Mouse (Mus musculus): ENCODE data around the gene Dffa. TPM values are rescaled to one million over a fixed set of nuclear protein-coding genes. Genes with fewer than 3 reads are reported as not detected.
"Not testable (repeated sequence)": the region's sequence is repeated elsewhere in the genome, so short reads cannot be mapped to it uniquely, and the experiment has no call there.

Dffa gene
- total and polyA plus RNA-seq, 3 experiments = 23.4 to 44.8 (median 26.8) TPM

DNA sequence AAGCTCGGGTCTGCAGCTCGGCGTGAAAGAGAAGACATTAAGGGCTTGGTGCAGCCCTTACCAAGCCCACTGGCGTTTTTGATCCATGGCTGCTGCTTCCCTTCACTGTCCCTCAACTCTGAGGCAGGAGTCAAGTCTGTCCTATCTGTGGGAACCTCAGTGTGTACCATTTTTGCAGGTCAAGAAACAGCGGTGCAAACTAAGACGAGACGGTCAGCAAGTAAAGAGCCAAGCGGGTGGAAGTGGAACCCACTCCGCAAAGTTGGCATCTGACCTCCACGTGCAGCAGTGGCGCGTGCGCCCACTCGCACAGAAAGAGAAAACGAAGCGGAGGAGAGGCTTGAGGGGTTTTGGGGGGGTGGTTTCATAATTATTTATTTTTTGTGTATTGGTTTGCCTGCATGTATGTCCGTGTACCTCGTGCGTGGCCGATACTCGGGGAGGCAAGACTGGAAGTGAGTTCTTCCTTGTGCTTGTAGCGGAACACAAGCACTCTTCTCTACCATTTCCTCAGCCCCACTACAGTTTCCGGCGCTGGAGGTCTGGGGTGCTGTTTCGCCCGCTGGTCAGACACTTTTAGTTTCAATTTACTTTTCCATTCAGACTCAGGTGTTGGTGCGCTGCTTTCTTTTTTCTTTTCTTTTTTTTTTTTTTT, 63.1 kb downstream of the Dffa start (continued):
- TF ChIP-seq MAX (IDR thresholded peaks at IDR 0.05; ENCODE audit: low read length) = peak; percentile 94

DNA sequence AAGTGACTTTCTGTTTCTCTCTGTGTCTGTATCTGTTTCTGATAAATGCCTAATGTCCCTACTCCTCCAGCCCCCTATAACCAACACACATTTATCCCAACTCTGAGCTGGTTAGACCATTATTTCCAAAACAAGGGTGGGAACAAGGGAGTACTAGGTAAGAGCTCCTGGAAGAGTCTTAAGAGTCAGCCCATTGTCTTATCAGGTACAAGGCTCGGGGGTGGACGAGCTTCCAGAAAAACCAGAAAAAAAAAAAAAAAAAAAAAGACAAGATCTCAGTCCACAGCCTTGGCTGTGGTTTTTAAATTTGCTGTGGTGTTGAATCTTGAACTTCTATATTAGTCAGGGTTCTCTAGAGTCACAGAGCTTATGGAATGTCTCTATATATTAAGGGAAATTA, 64.1 kb downstream of the Dffa start:
- Histone ChIP-seq H3K27ac (ENCODE audit: insufficient read depth, low read depth) (no peak overlapping the region), H3K27me3 (replicated peaks) (no peaks in the 10 kb centered on the region), H3K4me1 (ENCODE audit: control insufficient read depth in 1 of 2, insufficient read depth in 2 of 2) (peaks cover 0 to 51% of the 10 kb centered on the region in 2 experiments; a peak in 2 of 4 replicates), H3K4me2 (ENCODE audit: insufficient read depth, low read depth, poor library complexity, severe bottlenecking) (peak overlapping the region; percentile 81), H3K9ac (ENCODE audit: insufficient read depth, low read depth) (no peak overlapping the region; the same call in 1 of the 2 replicates), H3K79me2 (replicated peaks; ENCODE audit: control insufficient read depth, extremely low read depth, insufficient read depth, poor library complexity, severe bottlenecking) (peaks cover 14% of the 10 kb centered on the region), H3K4me3 (replicated peaks in 1 of 3; ENCODE audit: low read depth in 2 of 3, low read length in 2 of 3, poor library complexity in 1 of 3) (peak overlapping the region in 2 of 3 experiments; percentile 85 to 95), H3K36me3 (replicated peaks in 1 of 2; ENCODE audit: control insufficient read depth in 1 of 2, insufficient read depth in 1 of 2, low read length in 1 of 2) (peaks cover 4 to 22% of the 10 kb centered on the region in 2 experiments), H3K9me3 (replicated peaks; ENCODE audit: low read length) (no peaks in the 10 kb centered on the region)
- in situ Hi-C loops (cut with MboI; ENCODE audit: low pct_ligation_motif_present, low pct_unique_long_range_greater_than_20kb, low sequenced_read_pairs) (loop anchor here (25.0 kb wide), 1 partner anchor 544 kb away; the partner anchor contains the start of gene Pik3cd), dilution Hi-C loops (cut with MboI; ENCODE audit: extremely low pct_ligation_motif_present, extremely low pct_unique_long_range_greater_than_20kb, low sequenced_read_pairs) (no loop called here)
- no peak for DNase-seq (ENCODE audit: extremely low read depth)
- TF ChIP-seq POLR2AphosphoS2 (IDR thresholded peaks at IDR 0.05; ENCODE audit: low read depth, low read length) (no peak), SIN3A (IDR thresholded peaks at IDR 0.05; ENCODE audit: low read length) (no peak), KAT2A (IDR thresholded peaks at IDR 0.05; ENCODE audit: insufficient replicate concordance, low read length) (no peak), MAZ (IDR thresholded peaks at IDR 0.05; ENCODE audit: low read depth, low read length) (no peak), USF1 (IDR thresholded peaks at IDR 0.05; ENCODE audit: low read depth, low read length) (no peak), ETS1 (conservative IDR thresholded peaks at IDR 0.05; ENCODE audit: low read depth, low read length) (no peak), PAX5 (IDR thresholded peaks at IDR 0.05; ENCODE audit: low read length) (no peak), USF2 (conservative IDR thresholded peaks at IDR 0.05; ENCODE audit: low read depth, low read length) (no peak), MEF2A (IDR thresholded peaks at IDR 0.05; ENCODE audit: borderline replicate concordance, low read depth, low read length) (no peak), CTCF (conservative IDR thresholded peaks at IDR 0.05 in 1 of 2, IDR thresholded peaks at IDR 0.05 in 1 of 2; ENCODE audit: low read depth in 2 of 2, low read length in 2 of 2) (no peak), BHLHE40 (IDR thresholded peaks at IDR 0.05; ENCODE audit: low read depth, low read length) (no peak)

DNA sequence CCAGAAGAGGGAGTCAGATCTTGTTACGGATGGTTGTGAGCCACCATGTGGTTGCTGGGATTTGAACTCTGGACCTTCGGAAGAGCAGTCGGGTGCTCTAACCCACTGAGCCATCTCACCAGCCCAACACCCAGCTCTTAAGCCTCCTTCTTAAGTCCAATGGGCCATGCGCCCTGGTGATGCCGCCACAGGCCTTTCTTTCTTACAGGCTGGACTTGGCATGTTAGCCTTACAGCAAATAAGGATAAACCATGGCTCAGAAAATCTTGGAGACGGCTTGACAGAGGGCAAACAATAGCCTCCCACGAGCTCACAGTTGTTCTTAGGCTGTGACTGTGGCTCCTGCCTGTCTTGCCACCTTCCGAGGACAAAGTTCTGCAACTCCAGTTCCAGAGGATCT, 66.0 kb downstream of the Dffa start:
- H3K9ac ChIP-seq (ENCODE audit: insufficient read depth, low read depth); DNase-seq (ENCODE audit: extremely low read depth); H3K27me3 ChIP-seq (replicated peaks); H3K9me3 ChIP-seq (replicated peaks; ENCODE audit: low read length); H3K36me3 ChIP-seq (replicated peaks in 1 of 2; ENCODE audit: control insufficient read depth in 1 of 2, insufficient read depth in 1 of 2, low read length in 1 of 2); H3K79me2 ChIP-seq (replicated peaks; ENCODE audit: control insufficient read depth, extremely low read depth, insufficient read depth, poor library complexity, severe bottlenecking); H3K27ac ChIP-seq (ENCODE audit: insufficient read depth, low read depth); H3K4me2 ChIP-seq (ENCODE audit: insufficient read depth, low read depth, poor library complexity, severe bottlenecking); dilution Hi-C loops (cut with MboI; ENCODE audit: extremely low pct_ligation_motif_present, extremely low pct_unique_long_range_greater_than_20kb, low sequenced_read_pairs); H3K4me3 ChIP-seq (replicated peaks in 1 of 3; ENCODE audit: low read depth in 2 of 3, low read length in 2 of 3, poor library complexity in 1 of 3): not testable (repeated sequence)
- H3K4me1 ChIP-seq (ENCODE audit: control insufficient read depth in 1 of 2, insufficient read depth in 2 of 2) = peaks cover 0 to 37% of the 10 kb centered on the region in 2 experiments; a peak in 2 of 4 replicates
- in situ Hi-C loops (cut with MboI; ENCODE audit: low pct_ligation_motif_present, low pct_unique_long_range_greater_than_20kb, low sequenced_read_pairs) = loop anchor here (25.0 kb wide), 1 partner anchor 542 kb away; the partner anchor contains the start of gene Pik3cd

Other genes with a start within 250 kb of the Dffa start
- 48.5 and 51.3 TPM in 2 replicates for gene Pex14, start 4.3 kb upstream of the Dffa start, total RNA-seq (2012; rRNA removed)
- 60.3 and 63.6 TPM in 2 replicates for gene Pex14, start 4.3 kb upstream of the Dffa start, total RNA-seq (2014; rRNA removed)
- gene Pex14, start 4.3 kb upstream of the Dffa start, polyA plus RNA-seq (2012; ENCODE audit: insufficient read length, low read depth) = 59.2 and 67.7 TPM in 2 replicates
- 0.50 and 0.59 TPM in 2 replicates for gene Cort, start 22.6 kb downstream of the Dffa start, total RNA-seq (2012; rRNA removed)
- not detected in 2 replicates for gene Cort, start 22.6 kb downstream of the Dffa start, total RNA-seq (2014; rRNA removed)
- gene Cort, start 22.6 kb downstream of the Dffa start, polyA plus RNA-seq (2012; ENCODE audit: insufficient read length, low read depth) = 0.94 and 1.4 TPM in 2 replicates
- 19.5 and 22.9 TPM in 2 replicates for gene Cenps, start 33.5 kb downstream of the Dffa start, total RNA-seq (2012; rRNA removed)
- 43.7 and 47.9 TPM in 2 replicates for gene Cenps, start 33.5 kb downstream of the Dffa start, total RNA-seq (2014; rRNA removed)
- 74.6 and 94.0 TPM in 2 replicates for gene Cenps, start 33.5 kb downstream of the Dffa start, polyA plus RNA-seq (2012; ENCODE audit: insufficient read length, low read depth)
- gene Pgd, start 62.6 kb downstream of the Dffa start, total RNA-seq (2012; rRNA removed) = 51.6 and 52.5 TPM in 2 replicates
- gene Pgd, start 62.6 kb downstream of the Dffa start, total RNA-seq (2014; rRNA removed) = 41.6 and 50.1 TPM in 2 replicates
- 251 and 277 TPM in 2 replicates for gene Pgd, start 62.6 kb downstream of the Dffa start, polyA plus RNA-seq (2012; ENCODE audit: insufficient read length, low read depth)
- 25.0 and 27.6 TPM in 2 replicates for gene Kif1b, start 203.5 kb downstream of the Dffa start, total RNA-seq (2012; rRNA removed)
- 10.0 and 11.2 TPM in 2 replicates for gene Kif1b, start 203.5 kb downstream of the Dffa start, total RNA-seq (2014; rRNA removed)
- gene Kif1b, start 203.5 kb downstream of the Dffa start, polyA plus RNA-seq (2012; ENCODE audit: insufficient read length, low read depth) = 15.0 and 17.0 TPM in 2 replicates

Data from CH12.LX (cell line).